Mouse (Mus musculus) WW6 (cell line): Measurements from ENCODE around the gene Myo1c.

Experiments used
- DNase-seq: peaks from one replicate; pipeline ENCODE4 v3.0.0-alpha.2; 2013; ENCODE audit warnings: low read depth, low spot score

Myo1c gene

GRCm38 (mm10) chr11:75649155-75649561 is 1.1 kb upstream of the Myo1c start:
- DNase-seq: no peak

GRCm38 (mm10) chr11:75650958-75651425 is 688 bp downstream of the Myo1c start:
- DNase-seq: no peak

- DNase-seq: no peak
These were observed 1.3 kb downstream of the Myo1c start for GRCm38 (mm10) chr11:75651426-75652221.

GRCm38 (mm10) chr11:75652222-75652941 is 2.1 kb downstream of the Myo1c start:
- DNase-seq: no peak

GRCm38 (mm10) chr11:75652942-75653684 is 2.8 kb downstream of the Myo1c start:
- DNase-seq: no peak

- DNase-seq: peak; percentile 80
These were observed 3.6 kb downstream of the Myo1c start for GRCm38 (mm10) chr11:75653781-75654470.

- DNase-seq: no peak
These were observed 4.4 kb downstream of the Myo1c start for GRCm38 (mm10) chr11:75654471-75655390.

GRCm38 (mm10) chr11:75655621-75656545 is 5.6 kb downstream of the Myo1c start:
- DNase-seq: no peak

- DNase-seq: no peak
These were observed 6.6 kb downstream of the Myo1c start for GRCm38 (mm10) chr11:75656621-75657590.

GRCm38 (mm10) chr11:75657841-75658240 is 7.5 kb downstream of the Myo1c start:
- no peak for DNase-seq

- no peak for DNase-seq
These were observed 8.0 kb downstream of the Myo1c start for GRCm38 (mm10) chr11:75658311-75658710.

- DNase-seq: no peak
These were observed 8.9 kb downstream of the Myo1c start for GRCm38 (mm10) chr11:75658996-75659750.

GRCm38 (mm10) chr11:75660081-75660590 is 9.8 kb downstream of the Myo1c start:
- DNase-seq: no peak

- no peak for DNase-seq
These were observed 10.9 kb downstream of the Myo1c start for GRCm38 (mm10) chr11:75660941-75661800.

GRCm38 (mm10) chr11:75662131-75662530 is 11.8 kb downstream of the Myo1c start:
- no peak for DNase-seq

- DNase-seq: no peak
These were observed 16.0 kb downstream of the Myo1c start for GRCm38 (mm10) chr11:75666296-75666695.
